Comparison of ENCODE assay signal across 1 mouse cellular context in genomic region chr4:134082460-134082859, GRCm38 (mm10).
TF ChIP-seq lines count a peak whose summit lies in the region.

No protein-coding gene starts in this region.

TF ChIP-seq in MEL, 35 proteins besides CTCF, POLR2A, EP300 and RAD21:
- TF ChIP-seq ZMIZ1 (IDR thresholded peaks at IDR 0.05; ENCODE audit: low read depth, low read length): no peak
